In the genomic region with DNA sequence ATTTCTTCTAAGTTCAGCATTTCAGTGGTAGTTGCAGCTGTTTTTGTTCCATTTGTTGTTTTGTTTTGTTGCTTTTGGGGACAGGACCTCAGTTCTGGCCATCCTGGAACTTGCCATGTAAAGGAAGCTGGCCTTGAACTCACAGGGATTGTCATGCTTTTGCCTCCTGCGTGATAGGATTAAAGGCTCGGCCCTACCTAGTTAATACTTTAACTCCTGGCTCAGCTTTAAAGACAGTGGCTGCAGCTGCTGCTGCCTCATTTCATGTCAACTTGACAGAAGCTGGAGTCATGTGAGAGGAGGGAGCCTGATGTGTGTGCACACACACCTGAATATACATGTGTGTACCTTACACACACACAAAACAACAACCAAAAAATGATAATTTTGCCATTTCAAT, we compare ENCODE assay signal across 30 mouse cellular contexts. TPM values are rescaled to one million over a fixed set of nuclear protein-coding genes. Genes with fewer than 3 reads are reported as not detected.
DNase-seq lines count a peak whose midpoint lies in the region; TF ChIP-seq lines count a peak whose summit lies in the region.
"Had no signal": no experiment of that assay in that cellular context is flagged by ENCODE, and none has a peak within 500 bp of the region (broad histone marks: within the 10 kb centered on the region; RNA-seq: fewer than 3 reads in every experiment).

No protein-coding gene starts in this region.

- peaks cover 2% of the 10 kb centered on the region; the same call in 1 of the 2 replicates for H3K79me2 ChIP-seq in liver, adult 2 months (ENCODE audit: control insufficient read depth, insufficient read depth, low read length)

- no peak overlapping the region for H3K27ac ChIP-seq in liver, adult 2 months (replicated peaks; ENCODE audit: insufficient read depth, low read depth, low read length)
- H3K27ac ChIP-seq in cerebellum, adult 2 months (ENCODE audit: insufficient read depth, low read length), result no peak overlapping the region
- H3K27ac ChIP-seq: forebrain, embryonic 10.5 days; forebrain, embryonic 13.5 days; gastrocnemius, adult 2 months; heart, embryonic 15.5 days; hindbrain, embryonic 14.5 days had no signal

- H3K36me3 ChIP-seq in liver, adult 2 months (ENCODE audit: control insufficient read depth, insufficient read depth, low read length), result peaks cover 4% of the 10 kb centered on the region; the same call in 1 of the 2 replicates
- H3K36me3 ChIP-seq: forebrain, embryonic 10.5 days; heart, embryonic 12.5 days; heart, embryonic 15.5 days had no signal

- TF ChIP-seq CTCF in liver, adult 2 months (IDR thresholded peaks at IDR 0.05; ENCODE audit: low read depth, low read length), result no peak
- no peak for TF ChIP-seq CTCF in cerebellum, adult 2 months (IDR thresholded peaks at IDR 0.05; ENCODE audit: borderline replicate concordance, insufficient read depth, low read depth, low read length)

- 21% methylated on average over 2 of the region's 2 CpGs for WGBS in liver, adult 2 months
- WGBS in cerebellum, adult 2 months, result 79% methylated on average over 2 of the region's 2 CpGs

- intact Hi-C loops in heart, postnatal 36 days (cut with DNase I), result no loop called here

- H3K4me3 ChIP-seq in liver, adult 2 months (ENCODE audit: insufficient read depth, low read depth, low read length), result no peak overlapping the region
- H3K4me3 ChIP-seq in cerebellum, adult 2 months (replicated peaks; ENCODE audit: insufficient read depth, low read depth, low read length), result no peak overlapping the region
- H3K4me3 ChIP-seq: forebrain, embryonic 10.5 days; forebrain, embryonic 13.5 days; gastrocnemius, adult 2 months; heart, embryonic 12.5 days; heart, embryonic 15.5 days had no signal

- no peak overlapping the region for H3K9ac ChIP-seq in liver, adult 2 months (ENCODE audit: low read depth, low read length)
- H3K9ac ChIP-seq: forebrain, embryonic 13.5 days; heart, embryonic 12.5 days; heart, embryonic 15.5 days; hindbrain, embryonic 14.5 days had no signal

- no peaks in the 10 kb centered on the region for H3K27me3 ChIP-seq in liver, adult 2 months (ENCODE audit: control insufficient read depth, insufficient read depth, low read length)
- H3K27me3 ChIP-seq in cerebellum, adult 2 months (ENCODE audit: control insufficient read depth, insufficient read depth, low read length), result no peaks in the 10 kb centered on the region
- H3K27me3 ChIP-seq: forebrain, embryonic 13.5 days; heart, embryonic 12.5 days; heart, embryonic 15.5 days had no signal

- H3K4me1 ChIP-seq in liver, adult 2 months (ENCODE audit: control insufficient read depth, insufficient read depth, low read length), result peaks cover 27% of the 10 kb centered on the region
- H3K4me1 ChIP-seq in cerebellum, adult 2 months (ENCODE audit: control insufficient read depth, insufficient read depth, low read length), result no peaks in the 10 kb centered on the region
- H3K4me1 ChIP-seq: forebrain, embryonic 10.5 days; forebrain, embryonic 13.5 days; heart, embryonic 12.5 days; heart, embryonic 15.5 days had no signal

- DNase-seq in heart, adult 11 months, result peak; percentile 16
- DNase-seq in heart, postnatal 36 days, result no peak
- peak; percentile 47 to 60 for DNase-seq in kidney, adult 8-10 months
- no peak for DNase-seq in kidney, postnatal 4 days
- peak; percentile 91 for DNase-seq in liver, adult 2 months (ENCODE audit: extremely low read depth, low read depth, low spot score)
- no peak for DNase-seq in liver
- peak; percentile 42 to 60 for DNase-seq in kidney, postnatal 36 days
- DNase-seq in cerebellum, adult 2 months, result no peak
- DNase-seq: adrenal gland, adult 8-10 months; adrenal gland, postnatal 25 days; cerebellum, adult 11-12 months; cerebellum, adult 9-10 months; cerebellum, postnatal 14 days; gastrocnemius, adult 2 months; gastrocnemius, postnatal 14 days; heart, adult 18-20 months; heart, postnatal 10 days; heart, postnatal 4 days had no signal

- TF ChIP-seq POLR2A in liver, adult 2 months (IDR thresholded peaks at IDR 0.05; ENCODE audit: extremely low read depth, insufficient read depth, low read length), result no peak
- no peak for TF ChIP-seq POLR2A in cerebellum, adult 2 months (IDR thresholded peaks at IDR 0.05; ENCODE audit: borderline replicate concordance, insufficient read depth, low read length)

RNA-seq across cellular contexts. Expression of a gene that starts 5.3 kb away (rescaled TPM):
- total RNA-seq in heart, postnatal 36 days (2021), result under 1 TPM in 1 of 2 experiments, not detected in 1; 0.76 TPM
- not detected in 2 replicates for total RNA-seq in liver, adult 2 months (2014; rRNA removed)
- not detected in 2 replicates for polyA plus RNA-seq in liver, adult 2 months (2012; rRNA removed)
- polyA plus RNA-seq in cerebellum, adult 2 months (2012; rRNA removed), result not detected in 2 replicates
- total RNA-seq: adrenal gland, postnatal 25 days; ES-E14; gastrocnemius, adult 2 months; gastrocnemius, postnatal 14 days; gastrocnemius, postnatal 4 days; heart, postnatal 10 days; heart, postnatal 4 days had no signal
- polyA plus RNA-seq: activated CD4-positive, CD25-positive, alpha-beta regulatory T cell, adult 4 months; embryonic facial prominence, embryonic 11.5 days; embryonic facial prominence, embryonic 14.5 days; forebrain, embryonic 10.5 days; forebrain, embryonic 13.5 days; forebrain, embryonic 16.5 days; heart, embryonic 12.5 days; heart, embryonic 15.5 days; hindbrain, embryonic 11.5 days; hindbrain, embryonic 14.5 days had no signal

RNA-seq across cellular contexts. Expression of a gene that starts 5.9 kb away (rescaled TPM):
- 1 to 10 TPM; 1.2 to 1.3 TPM for total RNA-seq in heart, postnatal 36 days (2021)
- 43.4 and 53.4 TPM in 2 replicates for total RNA-seq in liver, adult 2 months (2014; rRNA removed)
- polyA plus RNA-seq in liver, adult 2 months (2012; rRNA removed), result 44.7 and 71.6 TPM in 2 replicates
- 0.24 and 0.43 TPM in 2 replicates for polyA plus RNA-seq in cerebellum, adult 2 months (2012; rRNA removed)
- polyA plus RNA-seq: activated CD4-positive, CD25-positive, alpha-beta regulatory T cell, adult 4 months had no signal

RNA-seq across cellular contexts. Expression of a gene that starts 7.9 kb away (rescaled TPM):
- total RNA-seq in heart, postnatal 36 days (2021), result 1 to 10 TPM; 1.9 TPM
- total RNA-seq in liver, adult 2 months (2014; rRNA removed), result 45.4 and 58.2 TPM in 2 replicates
- polyA plus RNA-seq in liver, adult 2 months (2012; rRNA removed), result 33.7 and 59.9 TPM in 2 replicates
- 0.61 and 0.62 TPM in 2 replicates for polyA plus RNA-seq in cerebellum, adult 2 months (2012; rRNA removed)
- total RNA-seq: adrenal gland, postnatal 25 days; gastrocnemius, adult 2 months; gastrocnemius, postnatal 14 days; gastrocnemius, postnatal 4 days had no signal
- polyA plus RNA-seq: activated CD4-positive, CD25-positive, alpha-beta regulatory T cell, adult 4 months had no signal

RNA-seq across cellular contexts. Expression of a gene that starts 25.1 kb away (rescaled TPM):
- not detected for total RNA-seq in heart, postnatal 36 days (2021)
- total RNA-seq in liver, adult 2 months (2014; rRNA removed), result not detected in 2 replicates
- 0.06 TPM in 1 of 2 replicates, not detected in the other for polyA plus RNA-seq in liver, adult 2 months (2012; rRNA removed)
- 1.1 and 1.3 TPM in 2 replicates for polyA plus RNA-seq in cerebellum, adult 2 months (2012; rRNA removed)
- total RNA-seq: ES-E14; heart, postnatal 10 days had no signal
- polyA plus RNA-seq: activated CD4-positive, CD25-positive, alpha-beta regulatory T cell, adult 4 months; embryonic facial prominence, embryonic 11.5 days; embryonic facial prominence, embryonic 14.5 days; forebrain, embryonic 10.5 days; forebrain, embryonic 13.5 days; heart, embryonic 15.5 days; hindbrain, embryonic 11.5 days had no signal

RNA-seq across cellular contexts. Expression of a gene that starts 34.8 kb away (rescaled TPM):
- 10 to 100 TPM; 75.0 to 91.8 TPM for total RNA-seq in heart, postnatal 36 days (2021)
- total RNA-seq in liver, adult 2 months (2014; rRNA removed), result 26.1 and 30.8 TPM in 2 replicates
- 24.5 and 40.9 TPM in 2 replicates for polyA plus RNA-seq in liver, adult 2 months (2012; rRNA removed)
- polyA plus RNA-seq in cerebellum, adult 2 months (2012; rRNA removed), result 18.2 and 19.3 TPM in 2 replicates
- polyA plus RNA-seq: activated CD4-positive, CD25-positive, alpha-beta regulatory T cell, adult 4 months had no signal

Comparison
In these comparisons a context has a peak if more than half of its experiments do, and no peak if none do; other contexts are left out.
1. DNase-seq: peak in heart, adult 11 months (single experiment), kidney, adult 8-10 months (2 of 2), liver, adult 2 months (single experiment) and kidney, postnatal 36 days (2 of 2); none in heart, postnatal 36 days (0 of 2), kidney, postnatal 4 days (0 of 2), liver (single experiment) and cerebellum, adult 2 months (0 of 2).
2. RNA of a gene that starts 5.9 kb away (total RNA-seq): 43.4 to 53.4 TPM in liver, adult 2 months; 1.2 to 1.3 TPM in heart, postnatal 36 days; every median in the first group is over 10 times any median in the second.
3. RNA of a gene that starts 7.9 kb away (total RNA-seq): 45.4 to 58.2 TPM in liver, adult 2 months; 1.9 TPM in heart, postnatal 36 days; every median in the first group is over 10 times any median in the second.